Mouse (Mus musculus) hindbrain, embryonic 11.5 days (tissue): Measurements from ENCODE around the gene Mob3b. TPM values are rescaled to one million over a fixed set of nuclear protein-coding genes. Genes with fewer than 3 reads are reported as not detected.

Experiments
- ATAC-seq: fragments of 200-750 bp; cut with Nextera tagmentation; 2 replicates; pipeline ENCODE4 v1.8.0; 2017; ENCODE audit warnings: mild to moderate bottlenecking, moderate TSS enrichment, moderate library complexity; ENCODE audit not compliant: low FRiP score
- DNase-seq: peaks from one replicate; pipeline ENCODE4 v3.0.0-alpha.2; 2015; ENCODE audit warnings: low spot score
- H3K27ac ChIP-seq: fragments of 300-500 bp; sonication (generic); 2 replicates; pipeline ENCODE4 v1.5.1; 2014; ENCODE audit warnings: mild to moderate bottlenecking, low read depth, low read length
- H3K27me3 ChIP-seq: fragments of 300-500 bp; sonication (generic); 2 replicates; pipeline ENCODE4 v1.6.1; 2014; ENCODE audit warnings: mild to moderate bottlenecking, low read length, moderate library complexity, mixed read lengths; ENCODE audit not compliant: control insufficient read depth, insufficient read depth
- H3K36me3 ChIP-seq: fragments of 300-500 bp; sonication (generic); 2 replicates; pipeline ENCODE4 v1.6.1; 2014; ENCODE audit warnings: mild to moderate bottlenecking, low read length, moderate library complexity, mixed read lengths; ENCODE audit not compliant: control insufficient read depth, insufficient read depth
- H3K4me1 ChIP-seq: fragments of 300-500 bp; sonication (generic); replicated peaks from 2 replicates; pipeline ENCODE4 v1.6.1; 2014; ENCODE audit warnings: low read length, mixed read lengths; ENCODE audit not compliant: control insufficient read depth, insufficient read depth
- H3K4me2 ChIP-seq: fragments of 300-500 bp; sonication (generic); replicated peaks from 2 replicates; pipeline ENCODE4 v1.6.1; 2014; ENCODE audit warnings: mild to moderate bottlenecking, low read depth, low read length
- H3K4me3 ChIP-seq: fragments of 300-500 bp; sonication (generic); 2 replicates; pipeline ENCODE4 v1.5.1; 2014; ENCODE audit warnings: low read depth, low read length
- H3K9ac ChIP-seq: fragments of 300-500 bp; sonication (generic); 2 replicates; pipeline ENCODE4 v1.6.1; 2014; ENCODE audit warnings: low read depth, low read length
- H3K9me3 ChIP-seq: fragments of 300-500 bp; sonication (generic); 2 replicates; pipeline ENCODE4 v1.6.1; 2016; ENCODE audit warnings: low read length; ENCODE audit not compliant: control insufficient read depth
- WGBS: fragments of 180-500 bp; shearing (Covaris S2); extraction: QIAGEN DNeasy Blood & Tissue Kit; methylation state at CpG from one replicate; pipeline ENCODE4 v1.1.7; 2014; 5-methylcytosine and 5-hydroxymethylcytosine counted together
- polyA plus RNA-seq: library from polyadenylated mRNA; unstranded; fragments of >200 nt; fragmentation: Nextera tagmentation; extraction: Ambion mirVana; gene quantifications from 2 replicates; pipeline ENCODE4 v1.2.1, GENCODE M21; 2014

Mob3b gene
- polyA plus RNA-seq, 1 experiment from 2014 or later, result 14.5 TPM

DNA sequence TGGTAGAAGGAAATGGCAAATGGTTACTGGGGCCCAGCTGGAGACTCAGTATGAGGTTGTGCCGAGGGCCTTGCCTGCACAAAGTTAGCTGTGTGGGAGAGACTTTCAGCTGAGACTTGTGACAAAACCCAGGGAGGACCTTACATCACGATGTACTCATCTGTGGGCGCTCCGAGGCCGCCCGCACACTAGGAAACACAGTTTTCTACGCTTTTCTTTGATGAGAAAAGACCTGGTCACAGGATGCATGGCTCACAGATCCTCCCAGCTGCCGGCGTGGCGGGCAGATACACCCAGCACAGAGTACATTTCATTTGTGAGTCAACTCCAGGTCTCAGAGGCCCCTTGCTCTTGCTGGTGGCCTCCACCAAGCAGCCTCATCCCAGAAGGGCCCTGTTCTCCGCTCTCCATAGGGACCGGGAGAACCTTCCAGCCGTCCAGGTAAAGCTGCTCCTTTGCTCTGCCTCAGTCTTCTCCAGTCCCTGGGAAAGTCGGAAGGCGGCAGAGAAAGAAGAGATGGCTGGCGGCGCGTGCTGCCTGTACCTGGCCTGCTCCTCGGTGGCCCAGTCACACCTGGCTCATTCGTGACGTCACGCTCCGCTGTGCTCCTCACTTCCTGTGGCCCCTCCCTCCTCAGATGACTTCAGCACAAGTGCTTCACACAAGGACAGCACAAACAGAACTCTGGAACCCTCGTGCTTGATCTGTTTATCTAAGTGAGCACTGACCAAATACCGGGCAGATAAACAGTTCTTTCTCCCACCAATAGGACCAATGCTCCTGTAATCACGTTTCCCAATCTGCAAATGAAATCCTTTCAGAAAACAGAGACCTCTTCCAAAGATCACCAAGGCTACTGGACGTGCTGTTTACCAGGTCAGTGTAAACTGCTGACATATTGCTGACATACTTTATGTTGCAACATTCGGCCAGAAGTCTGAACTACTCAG is 60.8 kb downstream of the Mob3b start:
- Histone ChIP-seq H3K27me3 (no peaks in the 10 kb centered on the region), H3K4me2 (no peak overlapping the region), H3K4me1 (0 out of 2 replicates have a peak, but pooled peaks cover 4% of the 10 kb centered on the region), H3K27ac (no peak overlapping the region), H3K9ac (no peak overlapping the region), H3K4me3 (no peak overlapping the region), H3K36me3 (no peaks in the 10 kb centered on the region), H3K9me3 (no peaks in the 10 kb centered on the region)
- 85% methylated on average over 28 of the region's 28 CpGs for WGBS
- DNase-seq (no peak), ATAC-seq (no peak)

- no peaks in the 10 kb centered on the region for H3K4me1 ChIP-seq
- DNase-seq (no peak), ATAC-seq (no peak)
- no peak overlapping the region for H3K27ac ChIP-seq
- H3K4me2 ChIP-seq, result no peak overlapping the region
- H3K36me3 ChIP-seq, result no peaks in the 10 kb centered on the region
- no peaks in the 10 kb centered on the region for H3K9me3 ChIP-seq
- no peak overlapping the region for H3K9ac ChIP-seq
- H3K27me3 ChIP-seq, result no peaks in the 10 kb centered on the region
- 89% methylated on average over 3 of the region's 3 CpGs for WGBS
- no peak overlapping the region for H3K4me3 ChIP-seq
Observed at GRCm38 (mm10) chr4:35092457-35092856, 64.8 kb downstream of the Mob3b start.

DNA sequence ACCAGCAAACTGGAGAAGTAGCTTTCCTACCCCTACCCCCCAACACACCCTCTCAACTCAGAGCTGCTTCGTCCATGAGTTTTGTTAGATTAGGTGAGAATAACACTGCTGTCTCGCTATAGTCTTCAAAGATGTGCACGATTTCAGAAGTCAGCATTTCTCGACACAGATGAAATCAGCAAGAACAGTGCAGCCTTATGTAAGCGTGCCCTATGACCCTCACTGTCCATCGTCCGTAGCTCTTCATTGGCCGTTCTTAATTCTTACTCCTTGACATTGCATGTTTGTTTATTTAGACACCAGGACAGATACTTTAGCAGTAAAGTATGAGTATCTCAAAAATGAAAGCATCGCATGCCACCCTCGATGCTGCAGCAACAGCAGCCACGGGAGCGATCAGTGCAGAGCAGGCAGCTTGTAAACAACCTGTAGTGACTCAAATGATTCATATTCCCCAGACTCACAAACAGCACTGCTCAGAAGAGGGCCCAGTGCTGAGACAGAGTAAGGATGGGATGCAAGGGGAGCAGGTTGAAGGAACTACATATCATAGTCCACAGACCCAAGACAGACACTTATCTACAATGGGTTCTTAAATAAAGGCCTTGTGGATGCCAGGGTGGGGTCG is 66.0 kb downstream of the Mob3b start:
- WGBS, result 86% methylated on average over 13 of the region's 13 CpGs
- no peaks in the 10 kb centered on the region for H3K9me3 ChIP-seq
- H3K9ac ChIP-seq, result no peak overlapping the region
- H3K4me2 ChIP-seq, result no peak overlapping the region
- H3K4me1 ChIP-seq, result no peaks in the 10 kb centered on the region
- H3K36me3 ChIP-seq, result no peaks in the 10 kb centered on the region
- H3K27ac ChIP-seq, result no peak overlapping the region
- no peak for ATAC-seq
- H3K27me3 ChIP-seq, result no peaks in the 10 kb centered on the region
- H3K4me3 ChIP-seq, result no peak overlapping the region
- no peak for DNase-seq

- 69% methylated on average over 14 of the region's 14 CpGs for WGBS
- no peak for ATAC-seq
- Histone ChIP-seq H3K9ac (no peak overlapping the region), H3K36me3 (no peaks in the 10 kb centered on the region), H3K4me1 (no peaks in the 10 kb centered on the region), H3K9me3 (no peaks in the 10 kb centered on the region), H3K27ac (no peak overlapping the region), H3K4me2 (no peak overlapping the region), H3K4me3 (no peak overlapping the region), H3K27me3 (no peaks in the 10 kb centered on the region)
- no peak for DNase-seq
Observed at GRCm38 (mm10) chr4:35089321-35090316, 67.7 kb downstream of the Mob3b start.

- Histone ChIP-seq H3K36me3 (no peaks in the 10 kb centered on the region), H3K27me3 (no peaks in the 10 kb centered on the region), H3K4me1 (no peaks in the 10 kb centered on the region), H3K9me3 (no peaks in the 10 kb centered on the region), H3K27ac (no peak overlapping the region), H3K4me3 (no peak overlapping the region), H3K9ac (no peak overlapping the region), H3K4me2 (no peak overlapping the region)
- WGBS, result 74% methylated on average over 7 of the region's 7 CpGs
- no peak for DNase-seq
- no peak for ATAC-seq
Observed at GRCm38 (mm10) chr4:35086067-35086700, 71.1 kb downstream of the Mob3b start.

DNA sequence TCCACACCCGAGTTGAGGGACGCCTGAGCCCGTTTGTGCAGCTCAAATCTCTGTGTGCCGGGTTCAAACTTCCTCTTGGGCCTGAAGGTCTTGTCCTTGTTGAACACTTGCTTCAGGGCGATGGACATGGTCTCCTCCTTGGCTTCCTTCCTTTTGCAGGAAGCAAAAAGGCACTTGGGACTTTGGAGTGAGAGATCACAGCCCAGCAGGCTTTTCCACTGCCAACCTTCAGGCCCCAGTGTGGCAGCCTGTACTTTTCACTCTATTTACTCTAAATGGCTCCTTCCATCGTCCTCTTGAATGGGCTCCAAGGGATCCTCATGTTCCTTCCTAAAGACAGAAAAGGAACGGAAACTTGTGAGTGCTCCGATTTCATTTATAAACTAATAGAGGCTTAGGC is 73.2 kb downstream of the Mob3b start:
- WGBS, result 93% methylated on average over 8 of the region's 8 CpGs
- H3K4me3 ChIP-seq, result no peak overlapping the region
- no peak overlapping the region for H3K27ac ChIP-seq
- ATAC-seq, result no peak
- H3K4me2 ChIP-seq, result no peak overlapping the region
- no peaks in the 10 kb centered on the region for H3K27me3 ChIP-seq
- H3K4me1 ChIP-seq, result no peaks in the 10 kb centered on the region
- no peaks in the 10 kb centered on the region for H3K9me3 ChIP-seq
- DNase-seq, result no peak
- no peaks in the 10 kb centered on the region for H3K36me3 ChIP-seq
- no peak overlapping the region for H3K9ac ChIP-seq

GRCm38 (mm10) chr4:35082476-35083114 is 74.7 kb downstream of the Mob3b start:
- Histone ChIP-seq H3K4me2 (no peak overlapping the region), H3K27ac (no peak overlapping the region), H3K27me3 (no peaks in the 10 kb centered on the region), H3K4me3 (no peak overlapping the region), H3K9me3 (no peaks in the 10 kb centered on the region), H3K9ac (no peak overlapping the region), H3K36me3 (no peaks in the 10 kb centered on the region), H3K4me1 (no peaks in the 10 kb centered on the region)
- DNase-seq (no peak), ATAC-seq (no peak)
- WGBS, result 86% methylated on average over 10 of the region's 10 CpGs

GRCm38 (mm10) chr4:35080285-35080684 is 77.0 kb downstream of the Mob3b start:
- WGBS, result 91% methylated on average over 6 of the region's 6 CpGs
- no peak overlapping the region for H3K4me2 ChIP-seq
- no peaks in the 10 kb centered on the region for H3K27me3 ChIP-seq
- H3K4me1 ChIP-seq, result no peaks in the 10 kb centered on the region
- H3K4me3 ChIP-seq, result no peak overlapping the region
- ATAC-seq (no peak), DNase-seq (no peak)
- H3K9ac ChIP-seq, result no peak overlapping the region
- H3K9me3 ChIP-seq, result no peaks in the 10 kb centered on the region
- no peaks in the 10 kb centered on the region for H3K36me3 ChIP-seq
- no peak overlapping the region for H3K27ac ChIP-seq
